Mouse (Mus musculus) forebrain, embryonic 12.5 days (tissue): Measurements from ENCODE around the gene Mical3. TPM values are rescaled to one million over a fixed set of nuclear protein-coding genes. Genes with fewer than 3 reads are reported as not detected.
A peak's percentile ranks its signal among the peaks of the same experiment; 100 is the strongest.

Experiments used
- ATAC-seq: fragments of 200-750 bp; cut with Nextera tagmentation; 2 replicates; pipeline ENCODE4 v1.8.0; 2017; ENCODE audit warnings: moderate TSS enrichment; ENCODE audit not compliant: low FRiP score
- H3K27ac ChIP-seq: fragments of 300-500 bp; sonication (generic); 2 replicates; pipeline ENCODE4 v1.5.1; 2016; ENCODE audit warnings: mild to moderate bottlenecking
- H3K27me3 ChIP-seq: fragments of 300-500 bp; sonication (generic); 2 replicates; pipeline ENCODE4 v1.6.1; 2016; ENCODE audit warnings: mild to moderate bottlenecking
- H3K36me3 ChIP-seq: fragments of 300-500 bp; sonication (generic); replicated peaks from 2 replicates; pipeline ENCODE4 v1.6.1; 2016; ENCODE audit warnings: mild to moderate bottlenecking
- H3K4me1 ChIP-seq: fragments of 300-500 bp; sonication (generic); 2 replicates; pipeline ENCODE4 v1.6.1; 2016
- H3K4me2 ChIP-seq: fragments of 300-500 bp; sonication (generic); 2 replicates; pipeline ENCODE4 v1.6.1; 2016; ENCODE audit warnings: mild to moderate bottlenecking, moderate library complexity
- H3K4me3 ChIP-seq: fragments of 300-500 bp; sonication (generic); replicated peaks from 2 replicates; pipeline ENCODE4 v1.5.1; 2016; ENCODE audit warnings: mild to moderate bottlenecking
- H3K9ac ChIP-seq: fragments of 300-500 bp; sonication (generic); 2 replicates; pipeline ENCODE4 v1.6.1; 2016; ENCODE audit warnings: mild to moderate bottlenecking
- H3K9me3 ChIP-seq: fragments of 300-500 bp; sonication (generic); 2 replicates; pipeline ENCODE4 v1.6.1; 2016
- WGBS: fragments of 180-500 bp; shearing (Covaris S2); methylation state at CpG from one replicate; pipeline ENCODE4 v1.1.7; 2016; 5-methylcytosine and 5-hydroxymethylcytosine counted together
- polyA plus RNA-seq: library from polyadenylated mRNA; unstranded; fragments of >200 nt; fragmentation: Nextera tagmentation; extraction: Ambion mirVana; gene quantifications from 2 replicates; pipeline ENCODE4 v1.2.1, GENCODE M21; 2016

The Mical3 gene
- polyA plus RNA-seq, 1 experiment from 2014 or later = 17.6 TPM

GRCm38 (mm10) chr6:121143439-121143838 is 12.6 kb upstream of the Mical3 start:
- no peaks in the 10 kb centered on the region for H3K9me3 ChIP-seq
- H3K4me1 ChIP-seq = peaks cover 22% of the 10 kb centered on the region
- no peaks in the 10 kb centered on the region; the same call in 1 of the 2 replicates for H3K27me3 ChIP-seq
- H3K9ac ChIP-seq = no peak overlapping the region
- no peak for ATAC-seq
- no peak overlapping the region for H3K27ac ChIP-seq
- WGBS = 91% methylated on average over 8 of the region's 8 CpGs
- H3K36me3 ChIP-seq = no peaks in the 10 kb centered on the region
- no peak overlapping the region for H3K4me3 ChIP-seq
- H3K4me2 ChIP-seq = no peak overlapping the region

- no peak overlapping the region for H3K27ac ChIP-seq
- ATAC-seq = no peak
- H3K9me3 ChIP-seq = no peaks in the 10 kb centered on the region
- peaks cover 22% of the 10 kb centered on the region for H3K4me1 ChIP-seq
- no peak overlapping the region for H3K4me2 ChIP-seq
- no peaks in the 10 kb centered on the region for H3K36me3 ChIP-seq
- WGBS = 81% methylated on average over 7 of the region's 7 CpGs
- no peaks in the 10 kb centered on the region; the same call in 1 of the 2 replicates for H3K27me3 ChIP-seq
- no peak overlapping the region for H3K9ac ChIP-seq
- no peak overlapping the region for H3K4me3 ChIP-seq
These were observed 11.5 kb upstream of the Mical3 start for GRCm38 (mm10) chr6:121142298-121142697.

- WGBS = 96% methylated on average over 1 of the region's 1 CpGs
- no peak for ATAC-seq
- Histone ChIP-seq H3K4me3 (no peak overlapping the region), H3K4me2 (no peak overlapping the region), H3K9me3 (no peaks in the 10 kb centered on the region), H3K27me3 (no peaks in the 10 kb centered on the region; the same call in 1 of the 2 replicates), H3K27ac (no peak overlapping the region), H3K4me1 (peaks cover 3% of the 10 kb centered on the region; the same call in 1 of the 2 replicates), H3K36me3 (no peaks in the 10 kb centered on the region), H3K9ac (no peak overlapping the region)
These were observed 8.5 kb upstream of the Mical3 start for GRCm38 (mm10) chr6:121139271-121139670.

GRCm38 (mm10) chr6:121138338-121139040 is 7.7 kb upstream of the Mical3 start:
- Histone ChIP-seq H3K36me3 (no peaks in the 10 kb centered on the region), H3K27me3 (no peaks in the 10 kb centered on the region; the same call in 1 of the 2 replicates), H3K27ac (no peak overlapping the region), H3K4me2 (no peak overlapping the region), H3K9me3 (no peaks in the 10 kb centered on the region), H3K9ac (no peak overlapping the region), H3K4me3 (no peak overlapping the region), H3K4me1 (no peaks in the 10 kb centered on the region)
- no peak for ATAC-seq
- 86% methylated on average over 12 of the region's 12 CpGs for WGBS

GRCm38 (mm10) chr6:121137222-121137621 is 6.4 kb upstream of the Mical3 start:
- H3K4me2 ChIP-seq = no peak overlapping the region
- ATAC-seq = no peak
- H3K4me1 ChIP-seq = no peaks in the 10 kb centered on the region
- H3K9me3 ChIP-seq = no peaks in the 10 kb centered on the region
- no peak overlapping the region for H3K27ac ChIP-seq
- 67% methylated on average over 6 of the region's 6 CpGs for WGBS
- no peaks in the 10 kb centered on the region for H3K36me3 ChIP-seq
- H3K9ac ChIP-seq = no peak overlapping the region
- H3K4me3 ChIP-seq = no peak overlapping the region
- peaks cover 6% of the 10 kb centered on the region for H3K27me3 ChIP-seq

GRCm38 (mm10) chr6:121134884-121135283 is 4.1 kb upstream of the Mical3 start:
- H3K9me3 ChIP-seq = no peaks in the 10 kb centered on the region
- H3K4me2 ChIP-seq = no peak overlapping the region
- no peak overlapping the region for H3K9ac ChIP-seq
- H3K27me3 ChIP-seq = peaks cover 10% of the 10 kb centered on the region
- WGBS = 58% methylated on average over 5 of the region's 5 CpGs
- H3K4me1 ChIP-seq = peaks cover 8% of the 10 kb centered on the region; the same call in 1 of the 2 replicates
- H3K36me3 ChIP-seq = no peaks in the 10 kb centered on the region
- ATAC-seq = no peak
- no peak overlapping the region for H3K4me3 ChIP-seq
- H3K27ac ChIP-seq = no peak overlapping the region

- H3K9ac ChIP-seq = no peak overlapping the region
- H3K36me3 ChIP-seq = no peaks in the 10 kb centered on the region
- H3K4me3 ChIP-seq = no peak overlapping the region
- peaks cover 12% of the 10 kb centered on the region for H3K27me3 ChIP-seq
- no peak for ATAC-seq
- H3K4me2 ChIP-seq = no peak overlapping the region
- H3K4me1 ChIP-seq = peaks cover 12% of the 10 kb centered on the region; the same call in 1 of the 2 replicates
- H3K27ac ChIP-seq = no peak overlapping the region
- H3K9me3 ChIP-seq = no peaks in the 10 kb centered on the region
- 14% methylated on average over 3 of the region's 3 CpGs for WGBS
These were observed 3.5 kb upstream of the Mical3 start for GRCm38 (mm10) chr6:121134249-121134648.

- H3K27ac ChIP-seq = peak overlapping the region; percentile 69
These were observed 627 bp downstream of the Mical3 start for GRCm38 (mm10) chr6:121130039-121130705.

GRCm38 (mm10) chr6:121129506-121129905 is 1.3 kb downstream of the Mical3 start:
- Histone ChIP-seq H3K36me3 (no peaks in the 10 kb centered on the region), H3K4me1 (peaks cover 27% of the 10 kb centered on the region), H3K27me3 (peaks cover 12% of the 10 kb centered on the region), H3K9ac (peak overlapping the region; percentile 56), H3K27ac (0 out of 2 replicates have a peak overlapping the region, but pooled peaks have one; percentile 69), H3K4me3 (peak overlapping the region; percentile 40), H3K4me2 (peak overlapping the region; percentile 55), H3K9me3 (no peaks in the 10 kb centered on the region)
- 8% methylated on average over 21 of the region's 21 CpGs for WGBS
- ATAC-seq = peak; percentile 73

More at GRCm38 (mm10) chr6:121130039-121130705, 627 bp downstream of the Mical3 start:
- Histone ChIP-seq H3K4me1 (peaks cover 27% of the 10 kb centered on the region), H3K9me3 (no peaks in the 10 kb centered on the region), H3K36me3 (no peaks in the 10 kb centered on the region), H3K27me3 (peaks cover 12% of the 10 kb centered on the region), H3K9ac (peak overlapping the region; percentile 56), H3K4me3 (peak overlapping the region; percentile 40), H3K4me2 (peak overlapping the region; percentile 55)
- peak; percentile 93 for ATAC-seq
- WGBS = under 1% methylated on average over 32 of the region's 32 CpGs

- no peak overlapping the region for H3K4me2 ChIP-seq
- no peaks in the 10 kb centered on the region for H3K9me3 ChIP-seq
These were observed 2.1 kb downstream of the Mical3 start for GRCm38 (mm10) chr6:121128736-121129135.

GRCm38 (mm10) chr6:121127726-121128125 is 3.1 kb downstream of the Mical3 start:
- ATAC-seq = no peak
- 64% methylated on average over 3 of the region's 3 CpGs for WGBS

More at GRCm38 (mm10) chr6:121128736-121129135, 2.1 kb downstream of the Mical3 start:
- Histone ChIP-seq H3K27ac (no peak overlapping the region), H3K27me3 (peaks cover 12% of the 10 kb centered on the region), H3K9ac (no peak overlapping the region), H3K36me3 (no peaks in the 10 kb centered on the region), H3K4me1 (peaks cover 27% of the 10 kb centered on the region), H3K4me3 (no peak overlapping the region)
- 68% methylated on average over 5 of the region's 5 CpGs for WGBS
- no peak for ATAC-seq

GRCm38 (mm10) chr6:121126202-121126601 is 4.6 kb downstream of the Mical3 start:
- Histone ChIP-seq H3K9me3 (no peaks in the 10 kb centered on the region), H3K4me3 (no peak overlapping the region), H3K9ac (no peak overlapping the region), H3K36me3 (no peaks in the 10 kb centered on the region), H3K27ac (no peak overlapping the region), H3K4me1 (peaks cover 26% of the 10 kb centered on the region), H3K4me2 (no peak overlapping the region), H3K27me3 (peaks cover 3% of the 10 kb centered on the region; the same call in 1 of the 2 replicates)
- no peak for ATAC-seq
- 83% methylated on average over 5 of the region's 5 CpGs for WGBS

More at GRCm38 (mm10) chr6:121127726-121128125, 3.1 kb downstream of the Mical3 start:
- Histone ChIP-seq H3K4me3 (no peak overlapping the region), H3K36me3 (no peaks in the 10 kb centered on the region), H3K9ac (no peak overlapping the region), H3K27me3 (peaks cover 11% of the 10 kb centered on the region), H3K4me1 (peaks cover 27% of the 10 kb centered on the region), H3K4me2 (no peak overlapping the region), H3K9me3 (no peaks in the 10 kb centered on the region), H3K27ac (no peak overlapping the region)
